Mouse (Mus musculus) cerebellum, postnatal 4 days (tissue): Measurements from ENCODE around the gene Pagr1b.
A peak's percentile ranks its signal among the peaks of the same experiment; 100 is the strongest.

Source experiments
- DNase-seq, 2 experiments: peaks; one replicate each; pipeline ENCODE4 v3.0.0; 2022; ENCODE audit warnings: low spot score in 2 of 2, mixed read lengths in 1 of 2

Pagr1b gene

DNA sequence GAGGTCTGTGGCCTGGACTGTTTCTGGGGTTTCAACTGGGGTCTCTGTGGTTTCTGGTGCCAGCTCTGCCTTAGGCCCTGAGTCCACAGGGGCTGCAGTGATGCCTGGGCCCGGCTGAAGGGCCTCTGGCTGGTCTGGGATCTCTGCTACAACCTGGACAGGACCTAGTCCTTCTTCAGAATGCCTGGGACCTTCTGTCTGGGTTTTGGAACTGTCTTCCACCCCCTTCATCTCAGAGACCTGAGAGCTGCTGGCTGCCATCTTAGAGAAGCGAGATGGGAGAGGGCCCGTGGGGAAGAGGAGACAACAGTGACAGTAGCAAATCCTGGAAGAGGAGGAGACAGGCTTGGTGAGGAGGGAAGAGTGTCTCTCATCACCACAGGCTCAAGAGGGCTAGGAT is 3.7 kb upstream of the Pagr1b start:
- no peak for DNase-seq

DNA sequence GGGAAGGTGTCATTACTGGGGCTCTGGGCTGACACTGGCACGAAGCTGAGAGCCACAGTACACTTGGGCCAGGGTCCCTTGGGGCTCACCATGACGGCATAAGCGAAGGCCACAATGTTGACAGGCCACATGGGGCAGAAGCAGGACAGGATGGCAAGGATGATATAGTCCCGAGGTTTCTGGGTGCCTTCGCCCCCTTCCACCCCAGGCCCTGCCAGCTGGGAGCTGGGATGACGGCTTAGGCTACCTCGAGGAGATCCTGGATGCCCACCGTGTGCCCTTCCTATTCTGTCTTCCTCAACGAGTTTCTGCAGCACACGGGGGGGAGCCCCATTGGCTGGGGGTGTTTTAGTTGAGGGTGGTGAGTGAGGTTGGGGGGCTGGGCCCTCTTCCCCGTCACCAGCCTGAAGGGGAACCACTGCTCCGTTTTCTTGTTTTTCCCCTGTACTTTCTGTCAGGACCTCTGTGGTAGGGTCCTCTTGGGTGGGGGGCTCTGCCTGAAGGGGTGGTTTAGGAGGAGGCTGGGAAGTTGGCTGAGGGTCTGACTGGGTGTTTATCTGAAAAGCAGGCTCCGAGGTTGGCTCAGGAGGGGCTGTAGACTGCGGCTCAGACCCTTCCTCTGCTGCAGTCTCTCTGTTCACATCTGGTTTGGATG is 3.1 kb upstream of the Pagr1b start:
- no peak for DNase-seq

DNA sequence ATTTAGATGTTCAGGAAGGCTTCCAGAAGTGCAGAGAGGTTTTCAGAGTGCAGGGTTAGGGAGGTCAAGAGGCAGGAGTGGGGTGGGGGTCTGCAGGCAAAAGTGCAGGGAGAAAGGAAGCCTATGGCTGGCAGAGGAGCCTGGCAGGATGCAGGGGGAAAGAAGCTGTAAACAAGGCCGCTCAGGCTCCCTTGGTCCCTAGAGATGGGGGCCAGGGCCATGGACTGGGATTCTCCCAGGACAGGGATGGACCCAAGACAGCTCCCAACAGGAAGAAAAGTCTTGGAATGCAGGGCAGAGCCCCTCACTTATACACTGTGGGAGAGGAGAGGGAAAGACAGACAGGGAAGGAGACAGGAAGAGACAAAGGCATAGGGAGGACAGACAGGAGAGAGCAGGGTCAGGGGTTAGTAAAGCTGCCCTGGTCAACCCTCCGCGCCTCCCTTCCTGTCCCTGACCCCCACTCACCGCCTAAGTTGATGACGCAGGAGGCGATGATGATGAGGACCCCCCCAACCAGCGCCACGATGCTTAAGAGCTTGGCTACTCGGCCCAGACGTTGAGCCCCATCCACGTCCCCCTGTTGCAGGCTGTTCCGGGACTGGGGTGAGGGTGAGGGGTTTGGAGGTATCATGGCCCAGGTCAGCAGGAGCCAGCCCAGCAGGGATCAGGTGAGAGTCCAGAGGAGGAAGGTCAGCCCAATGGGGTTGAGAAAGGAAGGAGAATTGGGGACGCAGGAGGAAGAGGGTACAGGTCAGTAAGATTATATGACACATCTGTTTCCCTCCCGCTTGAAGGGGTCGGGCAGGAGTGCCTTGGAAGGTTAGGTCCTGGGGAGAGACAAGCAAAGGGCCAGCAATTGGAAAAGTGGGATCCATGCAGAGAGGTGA is 2.4 kb upstream of the Pagr1b start:
- no peak for DNase-seq

DNA sequence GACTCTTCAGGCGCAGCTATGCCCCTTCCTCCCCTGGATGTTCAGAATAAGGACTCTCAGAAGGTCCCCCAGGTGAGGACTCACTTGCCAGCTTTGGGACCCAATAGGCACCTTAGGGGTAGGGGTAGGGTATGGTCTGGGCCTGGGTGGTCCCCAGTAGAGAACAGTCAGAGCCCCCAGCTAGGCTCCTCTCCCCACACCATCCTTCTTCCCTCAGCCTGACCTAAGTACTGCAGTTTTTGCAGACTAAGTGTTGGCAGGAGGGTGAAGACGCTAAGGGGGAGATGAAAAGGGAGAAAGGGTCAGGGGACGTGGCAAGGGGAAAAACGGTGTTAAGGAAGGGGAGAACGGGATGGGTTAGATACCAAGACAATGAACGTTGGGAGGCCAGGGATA is 1.7 kb upstream of the Pagr1b start:
- DNase-seq: no peak

DNA sequence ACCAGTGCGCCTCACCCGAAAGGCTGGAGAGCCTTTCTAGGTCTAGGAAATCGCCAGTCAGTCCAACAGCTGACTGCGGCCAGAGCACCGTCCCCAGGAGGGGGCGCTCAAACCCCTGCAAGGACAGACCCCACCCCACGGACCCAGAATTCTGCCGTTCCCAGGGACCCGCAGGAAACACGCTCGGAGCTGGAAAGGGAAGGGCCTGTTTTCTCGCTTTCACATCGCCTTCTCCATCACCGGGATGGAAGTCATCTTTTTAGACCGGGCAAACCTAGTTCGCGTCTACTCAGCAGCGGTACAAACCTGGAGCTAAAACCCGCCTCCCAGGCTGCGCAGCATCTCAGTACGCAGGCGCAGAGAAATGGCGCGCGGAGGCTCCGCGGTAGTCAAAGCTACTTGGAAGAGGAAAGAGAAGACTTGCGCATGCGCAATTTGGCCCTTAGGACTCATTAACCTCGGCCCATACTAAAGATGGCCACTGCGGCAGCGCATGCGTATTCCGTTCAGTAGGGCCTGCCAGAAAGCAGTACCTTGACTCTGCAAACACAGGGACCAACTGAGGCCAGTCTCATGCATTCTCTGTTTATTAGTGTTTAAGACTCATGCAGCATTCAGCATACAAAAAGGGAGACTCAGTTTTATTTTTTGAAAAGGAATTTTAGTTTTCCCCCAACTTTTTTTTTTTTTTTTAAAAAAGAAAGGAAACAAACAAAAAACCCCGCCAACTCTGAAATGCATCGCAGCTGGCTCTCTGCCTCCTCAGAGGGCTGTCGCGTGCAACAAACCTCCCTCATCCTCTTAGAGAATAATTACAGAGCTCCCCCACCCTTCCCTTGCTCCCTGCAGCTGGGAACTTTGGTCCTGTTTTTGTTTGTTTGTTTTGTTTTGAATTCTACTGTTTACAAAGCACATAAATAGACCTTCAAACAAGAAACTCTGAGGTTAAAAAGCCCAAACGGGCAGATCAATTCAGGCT is 976 bp upstream of the Pagr1b start, which contains the start of gene Pagr1a:
Gene Pagr1a, minus strand, starts transcription at position 382 of the 979 bp plus-strand sequence.
- DNase-seq: peak; percentile 92 to 96

- peak in 1 of 2 experiments; percentile 59 for DNase-seq
Observed at GRCm38 (mm10) chr7:127016486-127016938, 228 bp upstream of the Pagr1b start.

GRCm38 (mm10) chr7:127016081-127016480 is 203 bp downstream of the Pagr1b start:
- DNase-seq: no peak

DNA sequence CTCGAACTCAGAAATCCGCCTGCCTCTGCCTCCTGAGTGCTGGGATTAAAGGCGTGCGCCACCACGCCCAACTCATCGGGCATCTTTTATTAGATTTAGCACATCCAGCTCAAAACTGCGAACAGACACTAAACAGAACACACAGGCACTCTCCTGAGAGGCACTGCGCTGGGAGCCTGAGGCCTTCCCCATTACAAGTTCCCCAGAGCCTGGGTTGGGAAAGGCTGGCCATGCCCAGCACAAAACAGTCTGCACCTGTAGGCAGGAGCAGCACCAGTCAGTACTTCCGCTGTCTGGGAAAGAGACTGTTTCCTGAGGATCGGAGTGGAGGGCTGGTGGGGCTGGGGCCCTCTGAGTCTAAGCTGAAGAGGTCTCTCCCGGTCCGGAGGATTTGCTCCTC is 1.3 kb downstream of the Pagr1b start:
- DNase-seq: no peak

- no peak for DNase-seq
Observed at GRCm38 (mm10) chr7:127014320-127014719, 2.0 kb downstream of the Pagr1b start, which contains the start of gene Mvp. TSS of gene Mvp (minus strand) at chr7:127014621.

GRCm38 (mm10) chr7:127013385-127013784 is 2.9 kb downstream of the Pagr1b start:
- no peak for DNase-seq

- no peak for DNase-seq
Observed at GRCm38 (mm10) chr7:127012845-127013244, 3.4 kb downstream of the Pagr1b start.

GRCm38 (mm10) chr7:127012374-127012773 is 3.9 kb downstream of the Pagr1b start:
- DNase-seq: no peak

GRCm38 (mm10) chr7:127011717-127012116 is 4.6 kb downstream of the Pagr1b start:
- no peak for DNase-seq

DNA sequence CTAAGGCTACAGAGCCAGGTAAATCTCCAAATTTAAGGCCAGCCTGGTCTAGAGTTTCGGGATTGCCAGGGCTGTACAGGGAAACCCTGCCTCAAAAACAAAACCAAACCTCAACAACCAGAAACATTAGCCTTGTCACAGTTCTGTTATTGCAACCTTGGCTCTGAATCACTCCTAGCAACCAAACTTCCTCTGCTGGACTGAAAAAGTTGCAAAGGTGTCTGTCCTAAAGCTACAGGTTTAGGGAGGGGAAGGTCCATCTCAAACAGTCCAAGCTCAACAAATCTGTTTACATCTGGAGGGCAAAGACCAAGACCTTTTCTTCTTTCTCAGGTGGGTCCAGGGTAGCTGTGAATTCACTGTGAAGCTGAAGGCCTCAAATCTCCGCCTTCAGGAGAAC is 5.2 kb downstream of the Pagr1b start:
- no peak for DNase-seq

DNA sequence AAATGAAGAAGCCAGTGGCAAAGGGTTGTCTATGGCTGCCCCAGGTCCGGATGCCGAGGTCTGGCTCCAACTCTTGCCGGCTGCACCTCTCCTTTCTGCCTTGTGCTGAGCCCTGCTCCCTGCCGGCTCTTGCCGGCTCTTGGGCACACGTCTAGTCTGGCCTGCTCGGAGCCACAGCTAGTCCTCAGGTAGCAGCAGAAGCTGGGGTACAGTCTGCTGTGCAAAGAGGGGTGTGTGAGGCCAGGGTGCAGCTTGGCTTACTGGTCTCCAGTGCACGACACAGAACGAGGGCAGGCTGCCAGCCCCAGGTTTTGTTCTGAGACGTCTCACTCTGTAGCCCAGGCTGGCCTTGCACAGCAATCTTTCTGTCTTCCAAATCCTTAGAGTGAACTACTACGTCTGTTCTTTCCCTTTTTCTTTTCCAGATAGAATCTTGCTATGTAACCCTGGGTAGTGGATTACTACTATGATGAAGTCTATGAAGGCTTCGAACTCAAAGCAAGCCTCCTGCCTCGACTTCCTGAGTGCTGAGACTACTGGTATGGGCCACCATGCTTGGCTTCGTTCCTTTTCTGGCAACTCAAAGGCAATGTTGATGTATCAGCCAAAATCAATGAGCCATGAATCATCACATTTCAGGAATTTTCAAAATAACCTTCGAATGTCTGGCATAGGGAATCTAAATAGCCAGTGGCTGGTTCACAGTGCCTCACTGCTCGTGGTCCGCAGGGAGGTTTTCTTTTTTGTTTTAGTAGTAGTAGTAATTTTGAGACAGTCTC is 6.8 kb downstream of the Pagr1b start:
- no peak for DNase-seq

GRCm38 (mm10) chr7:127008239-127009019 is 7.9 kb downstream of the Pagr1b start:
- DNase-seq: peak in 1 of 2 experiments; percentile 61

DNA sequence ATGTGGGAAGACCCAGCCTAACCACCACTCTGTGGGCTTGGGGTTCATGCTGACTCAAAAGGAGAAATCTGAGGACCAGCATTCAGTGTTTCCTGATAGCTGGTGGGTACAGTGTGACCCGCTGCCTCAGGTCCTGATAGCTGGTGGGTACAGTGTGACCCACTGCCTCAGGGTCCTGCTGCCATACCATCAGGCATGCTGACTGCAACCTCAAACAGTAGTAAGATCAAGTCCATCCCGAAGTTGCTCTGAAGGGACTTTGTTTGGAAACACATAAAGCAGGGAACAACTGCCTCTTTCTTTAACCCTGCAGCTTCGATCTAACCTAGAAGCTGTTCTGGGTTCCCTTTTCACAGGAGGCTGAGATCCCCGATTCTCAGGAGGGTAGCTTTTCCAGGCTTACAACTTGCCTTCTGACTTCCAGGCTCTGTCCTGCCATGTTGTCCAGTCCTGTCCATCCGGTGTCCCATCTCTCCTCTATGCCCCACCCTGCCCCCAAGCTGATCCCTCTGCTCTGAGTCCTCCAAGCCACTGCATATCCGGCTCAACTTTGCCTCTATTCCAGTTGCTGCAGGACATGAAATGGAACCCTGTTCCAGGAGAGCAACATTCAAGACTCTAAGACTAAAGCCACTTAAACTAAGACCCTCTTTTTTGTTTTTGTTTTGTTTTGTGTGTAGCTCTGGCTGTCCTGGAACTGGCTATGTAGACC is 8.8 kb downstream of the Pagr1b start:
- DNase-seq: no peak

GRCm38 (mm10) chr7:127004122-127004875 is 12.0 kb downstream of the Pagr1b start:
- DNase-seq: no peak

- DNase-seq: no peak
Observed at GRCm38 (mm10) chr7:127003620-127004019, 12.7 kb downstream of the Pagr1b start.
